Mouse (Mus musculus) heart, postnatal 0 days (tissue): ENCODE measurements around the gene Agap1. TPM values are rescaled to one million over a fixed set of nuclear protein-coding genes. Genes with fewer than 3 reads are reported as not detected.

Experiments used
- ATAC-seq: fragments of 200-750 bp; cut with Nextera tagmentation; 2 replicates; pipeline ENCODE4 v1.8.0; 2017; ENCODE audit warnings: low read depth, moderate number of reproducible peaks, moderate library complexity; ENCODE audit not compliant: insufficient read depth
- DNase-seq: peaks from one replicate; pipeline ENCODE4 v3.0.0-alpha.2; 2016; ENCODE audit warnings: low spot score
- H3K27ac ChIP-seq: fragments of 300-500 bp; sonication (generic); 2 replicates; pipeline ENCODE4 v1.5.1; 2014; ENCODE audit warnings: low read depth, mild to moderate bottlenecking
- H3K27me3 ChIP-seq: fragments of 300-500 bp; sonication (generic); 2 replicates; pipeline ENCODE4 v1.6.1; 2014; ENCODE audit warnings: low read length, mixed read lengths; ENCODE audit not compliant: control insufficient read depth, insufficient read depth
- H3K36me3 ChIP-seq: fragments of 300-500 bp; sonication (generic); replicated peaks from 2 replicates; pipeline ENCODE4 v1.6.1; 2014; ENCODE audit warnings: low read length, mixed read lengths; ENCODE audit not compliant: control insufficient read depth, insufficient read depth
- H3K4me1 ChIP-seq: fragments of 300-500 bp; sonication (generic); 2 replicates; pipeline ENCODE4 v1.6.1; 2014; ENCODE audit warnings: antibody characterized with exemption; ENCODE audit not compliant: control insufficient read depth, insufficient read depth
- H3K4me2 ChIP-seq: fragments of 300-500 bp; sonication (generic); 2 replicates; pipeline ENCODE4 v1.6.1; 2014; ENCODE audit warnings: low read depth, mild to moderate bottlenecking, low read length, moderate library complexity
- H3K4me3 ChIP-seq: fragments of 300-500 bp; sonication (generic); 2 replicates; pipeline ENCODE4 v1.5.1; 2014; ENCODE audit warnings: low read depth, low read length
- H3K9ac ChIP-seq: fragments of 300-500 bp; sonication (generic); replicated peaks from 2 replicates; pipeline ENCODE4 v1.6.1; 2014; ENCODE audit warnings: low read depth, low read length, mixed read lengths
- H3K9me3 ChIP-seq: fragments of 300-500 bp; sonication (generic); replicated peaks from 2 replicates; pipeline ENCODE4 v1.6.1; 2016; ENCODE audit warnings: low read length; ENCODE audit not compliant: control insufficient read depth
- CTCF ChIP-seq: IDR thresholded peaks from 2 replicates; pipeline ENCODE4 v1.5.1; 2016; ENCODE audit warnings: antibody characterized with exemption, control low read depth, low read depth
- EP300 ChIP-seq: IDR thresholded peaks from 2 replicates; pipeline ENCODE4 v1.6.1; 2016; ENCODE audit warnings: antibody characterized with exemption, low read depth
- WGBS: fragments of 180-500 bp; shearing (Covaris S2); extraction: QIAGEN DNeasy Blood & Tissue Kit; methylation state at CpG from one replicate; pipeline ENCODE4 v1.1.7; 2014; 5-methylcytosine and 5-hydroxymethylcytosine counted together
- polyA plus RNA-seq: library from polyadenylated mRNA; unstranded; fragments of >200 nt; fragmentation: Nextera tagmentation; extraction: Ambion mirVana; gene quantifications from 2 replicates; pipeline ENCODE4 v1.2.1, GENCODE M21; 2015
- total RNA-seq: library from RNA; depleted of rRNA; stranded (reverse); fragments of >200 nt; gene quantifications from 2 replicates; pipeline ENCODE4 v1.2.3, GENCODE M21; 2014; ENCODE audit warnings: low replicate concordance

Agap1 gene
- total and polyA plus RNA-seq, 2 experiments from 2014 or later, result 6.1 to 21.0 TPM

DNA sequence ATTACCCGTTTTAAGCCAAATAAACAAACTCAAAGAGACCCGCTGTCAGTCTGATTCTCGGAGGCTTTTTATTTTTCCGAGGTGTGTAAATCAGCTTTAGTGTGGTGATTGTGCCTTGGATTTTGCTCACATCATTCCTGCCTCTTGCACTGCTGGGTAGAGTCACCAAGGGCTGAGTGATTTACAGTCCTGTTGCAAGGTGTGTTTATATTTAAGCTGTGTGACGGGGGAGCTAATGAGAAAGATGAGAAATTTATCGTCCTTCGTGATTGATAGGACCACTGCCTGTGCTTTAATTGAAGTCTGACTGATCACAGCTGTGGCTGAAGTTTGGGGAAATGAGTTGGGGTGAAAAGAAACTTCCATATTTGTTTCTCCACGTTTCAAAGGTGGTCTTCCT lies 192.9 kb downstream of the Agap1 start:
- ATAC-seq (no peak), DNase-seq (no peak)
- no peaks in the 10 kb centered on the region for H3K27me3 ChIP-seq
- H3K9ac ChIP-seq, result no peak overlapping the region
- H3K9me3 ChIP-seq, result no peaks in the 10 kb centered on the region
- no peak overlapping the region for H3K4me2 ChIP-seq
- H3K4me1 ChIP-seq, result peaks cover 11% of the 10 kb centered on the region
- H3K36me3 ChIP-seq, result 0 out of 2 replicates have a peak, but pooled peaks cover 6% of the 10 kb centered on the region
- no peak overlapping the region for H3K27ac ChIP-seq
- 85% methylated on average over 8 of the region's 8 CpGs for WGBS
- no peak overlapping the region for H3K4me3 ChIP-seq
- TF ChIP-seq CTCF (no peak), EP300 (no peak)

DNA sequence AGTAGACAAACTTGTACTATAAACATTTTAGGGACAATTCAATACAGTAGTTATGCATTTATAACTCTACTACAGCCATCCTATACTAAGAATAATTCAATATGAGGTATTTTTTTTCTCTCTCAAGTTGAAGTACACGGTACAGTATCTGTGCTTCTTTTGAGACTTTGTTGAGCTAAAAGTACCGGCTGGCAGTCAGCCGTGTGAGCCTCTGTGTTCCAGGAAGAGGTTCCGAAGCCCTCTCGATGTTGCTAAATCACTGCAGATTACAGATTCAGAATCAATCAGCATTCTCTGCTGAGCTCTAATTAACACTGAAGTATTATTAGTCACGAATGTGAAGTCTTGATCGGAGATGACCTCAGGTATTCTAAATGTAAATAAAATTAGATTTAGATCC lies 196.0 kb downstream of the Agap1 start:
- no peak overlapping the region for H3K9ac ChIP-seq
- no peak for DNase-seq
- no peak overlapping the region for H3K4me3 ChIP-seq
- no peaks in the 10 kb centered on the region for H3K4me1 ChIP-seq
- WGBS, result 86% methylated on average over 7 of the region's 7 CpGs
- H3K27me3 ChIP-seq, result no peaks in the 10 kb centered on the region
- TF ChIP-seq CTCF, result no peak
- no peak for TF ChIP-seq EP300
- no peak overlapping the region for H3K4me2 ChIP-seq
- no peak overlapping the region for H3K27ac ChIP-seq
- no peaks in the 10 kb centered on the region for H3K36me3 ChIP-seq
- ATAC-seq, result no peak
- no peaks in the 10 kb centered on the region for H3K9me3 ChIP-seq

DNA sequence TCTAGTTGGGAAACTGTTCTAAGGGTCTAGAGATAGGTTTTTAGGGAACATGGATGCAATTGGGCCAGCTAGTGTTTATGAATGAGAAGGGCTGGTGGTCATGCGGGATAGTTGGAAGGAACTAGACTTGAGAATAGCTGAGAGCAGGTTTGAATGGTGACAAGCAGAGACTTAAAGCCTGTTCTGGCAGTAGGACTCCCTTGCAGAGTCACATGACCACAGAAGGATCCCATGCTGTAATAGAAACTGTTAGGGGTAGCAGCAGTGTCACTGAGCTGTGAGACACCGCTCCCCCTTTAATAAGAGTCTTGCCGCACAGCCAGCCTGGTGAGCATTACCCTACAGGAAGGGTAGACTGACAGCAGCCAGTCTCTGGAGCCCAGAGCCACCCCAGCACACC lies 201.6 kb downstream of the Agap1 start:
- Histone ChIP-seq H3K9me3 (no peaks in the 10 kb centered on the region), H3K4me2 (peak overlapping the region; percentile 51; the same call in 1 of the 2 replicates), H3K27me3 (no peaks in the 10 kb centered on the region), H3K36me3 (no peaks in the 10 kb centered on the region), H3K4me1 (peaks cover 11% of the 10 kb centered on the region; the same call in 1 of the 2 replicates), H3K4me3 (no peak overlapping the region), H3K27ac (no peak overlapping the region), H3K9ac (no peak overlapping the region)
- ATAC-seq, result peak; percentile 19; the same call in 1 of the 2 replicates
- TF ChIP-seq EP300 (no peak), CTCF (no peak)
- WGBS, result 79% methylated on average over 3 of the region's 3 CpGs
- DNase-seq, result no peak

DNA sequence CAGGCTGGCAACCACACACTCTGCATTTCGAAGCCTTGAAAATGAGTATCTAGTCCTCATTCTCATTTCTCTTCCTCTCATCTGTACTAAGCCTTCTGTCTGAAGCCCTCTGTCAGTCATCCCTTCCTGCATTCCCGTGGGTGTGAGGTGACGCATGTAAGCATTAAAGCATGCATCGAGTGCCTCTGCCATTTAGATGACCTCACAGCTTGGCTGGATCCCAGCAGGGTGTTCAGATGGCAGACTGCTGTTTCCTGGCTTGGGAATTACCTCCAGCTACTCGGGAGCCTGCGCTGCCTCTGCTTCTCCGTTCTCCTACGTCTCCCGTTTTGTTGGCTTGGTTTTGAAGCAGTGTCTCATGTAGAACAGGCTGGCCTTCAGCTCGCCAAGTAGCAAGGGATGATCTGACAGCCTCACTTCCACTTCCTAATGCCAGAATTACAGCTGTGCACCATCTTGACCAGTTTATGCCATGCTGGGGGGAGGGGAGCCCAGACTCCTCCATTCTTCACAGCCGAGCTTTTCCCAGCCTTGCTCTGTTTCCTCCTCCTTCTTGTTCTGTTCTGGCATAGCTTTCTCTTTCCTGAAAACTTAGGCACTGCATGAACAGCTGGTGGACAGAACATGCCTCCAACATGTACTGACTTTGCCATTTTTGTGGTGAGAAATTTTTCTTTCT lies 202.2 kb downstream of the Agap1 start:
- peak overlapping the region; percentile 25; the same call in 1 of the 2 replicates for H3K4me3 ChIP-seq
- H3K36me3 ChIP-seq, result no peaks in the 10 kb centered on the region
- no peaks in the 10 kb centered on the region for H3K9me3 ChIP-seq
- no peaks in the 10 kb centered on the region for H3K27me3 ChIP-seq
- H3K27ac ChIP-seq, result no peak overlapping the region
- no peak overlapping the region; the same call in 1 of the 2 replicates for H3K9ac ChIP-seq
- TF ChIP-seq CTCF (no peak), EP300 (no peak)
- peak; percentile 77 for ATAC-seq
- peaks cover 11% of the 10 kb centered on the region; the same call in 1 of the 2 replicates for H3K4me1 ChIP-seq
- H3K4me2 ChIP-seq, result peak overlapping the region; percentile 51
- WGBS, result 5% methylated on average over 11 of the region's 11 CpGs
- peak; percentile 80 for DNase-seq

DNA sequence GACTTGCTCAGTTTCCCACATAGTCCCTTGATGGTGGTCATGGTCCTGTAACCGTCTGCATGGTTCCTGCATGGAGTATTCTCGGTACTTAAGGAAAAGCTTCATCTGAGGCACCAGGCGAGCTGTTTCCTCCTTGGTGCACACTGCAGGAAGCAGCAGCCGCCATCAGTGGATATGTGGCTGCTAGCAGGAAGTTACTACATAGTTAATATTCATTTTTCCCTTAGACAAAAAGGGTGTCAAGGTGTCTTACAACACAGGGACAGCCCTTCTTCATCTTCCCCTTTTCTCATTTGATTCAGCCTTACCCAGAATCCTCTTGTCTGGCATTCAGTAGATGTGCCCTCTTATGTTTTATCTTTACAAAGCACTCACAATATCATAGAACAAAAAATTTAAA lies 206.2 kb downstream of the Agap1 start:
- Histone ChIP-seq H3K4me1 (peaks cover 11% of the 10 kb centered on the region; the same call in 1 of the 2 replicates), H3K36me3 (peaks cover 10% of the 10 kb centered on the region), H3K4me3 (no peak overlapping the region), H3K27ac (no peak overlapping the region), H3K4me2 (no peak overlapping the region), H3K27me3 (no peaks in the 10 kb centered on the region), H3K9ac (no peak overlapping the region), H3K9me3 (no peaks in the 10 kb centered on the region)
- ATAC-seq (no peak), DNase-seq (no peak)
- TF ChIP-seq EP300 (no peak), CTCF (no peak)
- 82% methylated on average over 4 of the region's 4 CpGs for WGBS

DNA sequence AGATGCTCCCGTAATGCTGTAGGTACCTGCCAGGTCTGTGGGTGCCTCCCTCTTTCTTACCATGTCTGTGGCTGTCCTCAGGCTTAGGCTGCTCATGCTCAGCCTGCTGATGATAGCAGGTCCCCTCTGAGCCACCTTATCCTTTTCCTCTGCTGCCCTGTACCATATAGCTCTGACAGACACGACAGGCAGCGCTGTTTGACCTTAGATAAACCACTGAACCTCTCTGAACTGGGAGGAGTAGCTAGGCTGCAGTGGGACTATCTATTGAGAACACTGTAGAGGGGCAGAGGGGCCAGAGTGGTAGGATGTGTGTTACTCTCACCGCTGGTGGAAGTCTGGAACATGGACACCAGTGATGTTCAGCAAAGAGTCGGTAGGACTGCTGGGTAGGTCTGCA lies 211.5 kb downstream of the Agap1 start:
- Histone ChIP-seq H3K4me1 (no peaks in the 10 kb centered on the region), H3K27me3 (no peaks in the 10 kb centered on the region), H3K9me3 (no peaks in the 10 kb centered on the region), H3K4me2 (no peak overlapping the region), H3K4me3 (no peak overlapping the region), H3K9ac (no peak overlapping the region), H3K27ac (no peak overlapping the region), H3K36me3 (peaks cover 31% of the 10 kb centered on the region)
- ATAC-seq, result no peak
- 68% methylated on average over 5 of the region's 5 CpGs for WGBS
- no peak for DNase-seq
- TF ChIP-seq CTCF (no peak), EP300 (no peak)
